Mouse (Mus musculus): ENCODE measurements around the gene Lhfpl2. TPM values are rescaled to one million over a fixed set of nuclear protein-coding genes. Genes with fewer than 3 reads are reported as not detected.

Lhfpl2 gene
- polyA plus RNA-seq, 1 experiment = 20.9 TPM

GRCm38 (mm10) chr13:94065276-94066050 is 7.9 kb downstream of the Lhfpl2 start:
- WGBS = 70% methylated on average over 11 of the region's 11 CpGs
- DNase-seq (ENCODE audit: low read depth, low spot score) = no peak

DNA sequence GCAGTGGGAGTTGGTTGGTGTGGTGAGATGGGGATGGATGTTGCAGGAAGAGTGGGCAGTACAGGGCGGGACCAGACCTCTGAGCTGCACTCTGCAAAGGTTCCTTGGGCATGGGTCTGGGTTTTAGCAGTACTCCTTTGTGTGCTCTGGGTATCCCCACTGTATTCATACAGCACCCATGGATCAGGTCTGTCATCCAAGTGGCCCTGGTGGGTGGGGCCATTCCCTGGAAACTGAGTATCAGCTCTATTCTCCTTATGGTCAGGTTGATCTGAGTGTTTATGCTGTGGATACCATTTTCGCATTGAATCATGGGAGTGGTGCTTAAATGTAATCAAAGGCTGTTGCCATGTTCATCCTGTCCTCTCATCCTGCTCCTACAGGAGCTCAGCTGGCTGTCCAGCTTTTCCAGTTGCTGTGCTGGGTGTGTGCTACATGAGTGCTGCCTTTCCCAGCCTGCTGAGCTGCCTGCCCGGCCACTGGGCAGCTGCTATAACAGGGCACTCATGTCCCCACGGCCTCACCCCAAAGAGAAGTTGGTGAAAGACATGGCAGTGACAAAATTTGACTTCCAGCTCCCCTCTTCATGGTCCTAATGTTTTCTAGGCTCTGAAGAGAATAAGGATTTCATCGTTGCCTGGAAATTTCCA is 9.2 kb downstream of the Lhfpl2 start:
- WGBS = 90% methylated on average over 5 of the region's 5 CpGs
- DNase-seq (ENCODE audit: low read depth, low spot score) = no peak

DNA sequence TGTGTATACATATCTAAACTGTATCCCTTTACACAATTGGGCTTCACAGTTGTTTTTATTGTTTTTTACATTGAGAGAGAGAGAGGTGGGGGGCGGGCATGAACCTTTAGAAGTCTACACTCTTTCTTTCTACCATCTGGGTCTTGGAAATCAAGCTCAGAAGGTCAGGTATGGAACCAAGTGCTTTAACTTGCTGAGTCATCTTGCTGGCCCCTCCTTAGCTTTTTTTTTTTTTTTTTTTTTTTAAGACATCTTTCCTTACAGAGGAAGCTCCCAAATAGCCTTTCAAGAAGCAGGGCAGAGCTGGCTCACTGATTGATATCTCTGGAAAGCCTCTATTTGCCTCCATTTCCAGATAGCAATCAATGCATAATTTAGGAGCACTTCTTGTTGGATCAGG is 10.7 kb downstream of the Lhfpl2 start:
- 95% methylated on average over 1 of the region's 1 CpGs for WGBS
- DNase-seq (ENCODE audit: low read depth, low spot score) = no peak

DNA sequence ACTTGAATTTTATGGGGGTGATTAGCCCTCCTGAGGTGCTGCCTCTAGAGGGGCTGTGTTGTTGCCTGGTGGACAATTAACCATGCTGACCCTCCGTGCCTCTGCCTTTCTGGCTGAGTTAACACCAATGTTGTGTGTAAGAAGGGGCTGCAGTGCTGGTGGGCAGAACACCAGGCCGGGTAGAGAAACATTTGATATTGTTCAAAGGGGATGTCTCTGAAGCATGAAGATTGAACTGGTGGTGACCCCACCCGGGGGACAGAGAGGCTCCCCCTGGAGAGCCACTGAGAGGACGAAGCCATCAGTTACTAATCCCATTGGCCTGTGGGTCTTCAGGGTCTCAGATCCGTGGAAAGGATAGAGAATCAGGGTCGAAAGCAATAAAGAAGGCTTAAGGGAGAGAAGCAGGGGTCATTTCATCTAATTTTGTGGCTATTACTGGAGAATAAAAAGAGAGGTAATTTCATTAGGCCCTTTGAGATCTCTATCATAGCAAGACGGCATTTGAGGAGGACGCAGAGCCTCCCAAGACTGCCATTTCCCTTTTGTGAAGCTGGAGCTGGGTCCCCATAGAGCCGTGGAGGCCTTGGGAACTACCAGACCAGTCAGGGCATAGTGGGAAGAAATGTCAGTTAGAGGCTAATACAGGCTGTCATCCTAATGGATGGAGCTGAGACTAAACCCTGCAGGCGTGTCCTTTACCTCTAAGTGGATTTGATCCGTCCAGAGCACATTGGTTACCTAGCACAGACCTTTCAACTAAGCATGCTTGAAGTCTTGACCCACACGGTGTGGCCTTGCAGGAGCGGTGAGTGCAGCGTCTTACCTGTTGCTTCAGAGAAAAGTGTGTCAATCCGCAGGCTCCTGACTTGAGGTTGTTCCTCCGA is 12.1 kb downstream of the Lhfpl2 start:
- 89% methylated on average over 16 of the region's 16 CpGs for WGBS
- DNase-seq (ENCODE audit: low read depth, low spot score) = no peak

GRCm38 (mm10) chr13:94070308-94070619 is 12.7 kb downstream of the Lhfpl2 start:
- no peak for DNase-seq (ENCODE audit: low read depth, low spot score)
- WGBS = 96% methylated on average over 3 of the region's 3 CpGs

DNA sequence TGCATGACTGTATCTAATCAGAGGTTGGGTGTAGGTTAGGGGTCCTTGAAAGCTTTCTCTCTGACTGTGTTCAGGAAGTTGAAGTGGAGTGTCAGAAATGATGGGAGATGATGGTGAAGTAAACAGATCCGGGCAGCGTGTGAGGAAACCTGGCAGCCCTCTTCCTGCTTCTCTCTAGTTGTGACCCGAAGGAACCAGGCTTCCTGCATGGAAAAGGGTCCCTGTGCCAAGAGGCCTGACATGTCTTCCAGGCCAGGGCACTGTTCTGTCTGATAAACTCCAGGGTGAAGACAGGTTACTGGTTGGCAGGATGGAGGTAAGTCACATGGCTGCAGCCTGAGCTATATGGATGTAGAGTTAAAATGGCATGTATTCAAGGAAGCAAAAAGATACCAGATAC is 13.3 kb downstream of the Lhfpl2 start:
- no peak for DNase-seq (ENCODE audit: low read depth, low spot score)
- WGBS = 73% methylated on average over 3 of the region's 3 CpGs

GRCm38 (mm10) chr13:94073046-94073715 is 15.6 kb downstream of the Lhfpl2 start:
- DNase-seq (ENCODE audit: low read depth, low spot score) = peak; percentile 48
- 24% methylated on average over 9 of the region's 9 CpGs for WGBS

GRCm38 (mm10) chr13:94073716-94074115 is 16.1 kb downstream of the Lhfpl2 start:
- WGBS = 41% methylated on average over 5 of the region's 5 CpGs

GRCm38 (mm10) chr13:94075181-94075580 is 17.6 kb downstream of the Lhfpl2 start:
- DNase-seq (ENCODE audit: low read depth, low spot score) = no peak
- 80% methylated on average over 1 of the region's 1 CpGs for WGBS

More at GRCm38 (mm10) chr13:94073716-94074115, 16.1 kb downstream of the Lhfpl2 start:
- DNase-seq (ENCODE audit: low read depth, low spot score) = no peak

DNA sequence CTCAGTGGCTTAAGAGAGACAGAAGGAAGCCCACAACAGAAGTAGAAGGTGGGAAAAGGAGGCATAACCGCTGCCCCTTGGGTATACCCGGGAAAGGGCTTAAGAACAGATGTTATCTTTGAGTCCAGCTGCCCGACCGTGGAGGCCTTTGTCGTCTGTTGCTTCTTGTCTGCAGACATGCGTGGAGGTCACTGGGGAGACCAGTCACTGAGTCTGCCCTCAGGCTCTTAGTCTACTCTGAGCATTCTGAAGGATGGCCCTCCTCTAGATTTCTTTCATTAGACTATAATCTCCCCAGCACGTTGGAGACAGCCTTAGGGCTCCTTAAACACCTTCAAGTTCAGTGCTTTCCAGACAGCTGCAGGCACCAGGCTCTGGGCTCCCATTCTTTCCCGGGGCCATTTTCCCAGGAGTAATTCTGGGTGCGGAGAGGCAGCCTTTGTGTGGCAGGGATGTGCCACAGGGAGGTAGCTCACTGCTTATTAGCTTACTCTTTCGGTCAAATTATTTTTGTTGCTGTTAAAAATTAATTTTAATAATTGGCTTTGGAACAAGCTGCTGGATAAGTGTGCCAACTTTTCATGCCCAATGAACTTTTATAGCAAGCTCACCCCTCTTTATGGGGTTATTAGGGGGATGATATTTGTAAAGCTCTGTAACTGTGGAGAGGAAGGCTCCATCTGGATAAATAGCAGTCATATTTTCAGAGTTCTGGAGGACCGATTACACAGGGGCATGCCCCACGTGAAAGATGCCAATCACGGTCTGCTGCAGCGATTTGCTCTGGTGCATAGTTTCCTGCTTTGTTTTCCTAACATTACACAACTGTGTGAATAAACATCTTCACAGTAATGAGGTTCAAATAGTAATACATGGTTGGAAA is 19.8 kb downstream of the Lhfpl2 start:
- no peak for DNase-seq (ENCODE audit: low read depth, low spot score)

GRCm38 (mm10) chr13:94083196-94083595 is 25.6 kb downstream of the Lhfpl2 start:
- WGBS = 74% methylated on average over 8 of the region's 8 CpGs

More for the DNA sequence above, 19.8 kb downstream of the Lhfpl2 start:
- WGBS = 67% methylated on average over 14 of the region's 14 CpGs

DNA sequence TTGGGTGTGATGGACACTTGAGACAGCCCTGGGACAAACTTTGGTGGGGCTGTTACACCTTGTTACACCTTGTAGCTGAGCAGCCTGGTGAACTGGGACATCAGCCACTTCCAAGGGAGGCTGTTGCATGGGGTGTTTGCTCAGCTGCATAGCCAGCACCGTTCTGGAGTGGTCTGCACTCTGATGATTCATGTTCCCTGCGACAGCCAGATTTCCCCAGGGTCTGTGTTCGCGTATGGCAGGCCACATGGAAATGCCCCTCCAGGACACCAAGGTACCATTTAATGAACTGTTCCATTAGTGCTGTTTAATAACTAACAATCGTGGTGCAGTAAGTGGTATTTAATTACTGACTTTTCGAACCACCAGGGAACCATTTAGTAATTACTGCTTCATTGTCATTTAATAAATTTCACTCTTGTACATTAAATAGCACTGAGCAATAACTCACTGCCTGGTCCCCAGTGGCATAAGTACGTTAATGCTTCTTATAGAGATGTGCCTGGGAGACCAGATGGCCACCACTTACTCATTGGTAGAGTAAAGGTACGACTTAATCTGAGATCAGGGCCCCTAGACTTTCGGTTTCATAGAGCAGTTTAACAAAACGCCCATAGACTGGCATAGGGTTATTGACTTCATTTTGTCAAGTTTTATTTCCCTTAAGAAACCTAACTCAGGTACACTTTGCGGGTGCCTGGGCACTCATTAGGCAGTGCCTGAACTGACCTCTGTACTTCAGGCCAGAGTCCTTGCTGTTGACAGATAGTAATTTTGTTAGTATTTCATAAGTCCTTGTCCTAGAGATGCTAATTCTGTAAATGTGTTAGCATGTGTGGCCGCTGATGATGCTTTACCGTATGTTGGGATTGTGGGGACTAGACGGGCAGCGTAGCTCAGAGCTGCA is 26.9 kb downstream of the Lhfpl2 start:
- no peak for DNase-seq (ENCODE audit: low read depth, low spot score)
- WGBS = 77% methylated on average over 15 of the region's 15 CpGs

More at GRCm38 (mm10) chr13:94083196-94083595, 25.6 kb downstream of the Lhfpl2 start:
- DNase-seq (ENCODE audit: low read depth, low spot score) = no peak

DNA sequence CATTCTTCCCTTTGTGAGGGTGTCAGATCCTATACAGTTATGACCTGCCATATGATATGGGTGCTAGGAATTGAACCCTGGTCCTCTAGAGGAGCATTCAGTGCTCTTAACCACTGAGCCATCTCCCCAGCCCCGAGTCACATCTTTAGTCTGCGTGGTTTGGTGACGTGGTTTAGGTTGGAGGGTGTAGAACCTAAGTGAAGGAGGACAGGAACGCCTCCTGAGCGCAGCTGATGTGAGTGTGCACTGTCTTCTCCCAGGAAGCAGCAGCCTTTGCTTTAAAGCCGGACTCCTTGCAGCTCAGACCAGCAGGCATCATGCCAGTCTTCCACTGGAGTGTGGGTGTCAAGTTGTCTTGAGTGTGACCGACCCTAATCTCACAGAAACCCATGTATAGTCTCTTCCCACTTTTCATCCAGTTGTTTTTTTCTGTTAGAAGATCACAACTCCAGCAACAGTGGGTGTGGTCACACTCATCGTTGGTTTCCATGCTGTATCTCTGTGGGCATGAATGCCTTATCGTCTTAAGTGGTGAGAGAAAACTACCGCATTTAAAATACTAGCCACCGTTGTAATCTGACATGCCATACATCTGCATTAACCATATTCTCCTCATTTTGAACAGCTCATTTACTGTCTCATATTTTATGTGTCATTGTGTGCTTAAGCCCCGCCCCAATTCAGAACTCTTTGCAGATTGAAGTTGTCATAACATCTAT is 28.7 kb downstream of the Lhfpl2 start:
- DNase-seq (ENCODE audit: low read depth, low spot score) = no peak
- 70% methylated on average over 12 of the region's 12 CpGs for WGBS

GRCm38 (mm10) chr13:94087061-94087460 is 29.5 kb downstream of the Lhfpl2 start:
- WGBS = 29% methylated on average over 9 of the region's 9 CpGs
- peak; percentile 33 for DNase-seq (ENCODE audit: low read depth, low spot score)

- no peak for DNase-seq (ENCODE audit: low read depth, low spot score)
- WGBS = 91% methylated on average over 9 of the region's 9 CpGs
Observed at GRCm38 (mm10) chr13:94088788-94089187, 31.2 kb downstream of the Lhfpl2 start.

- no peak for DNase-seq (ENCODE audit: low read depth, low spot score)
- 91% methylated on average over 9 of the region's 9 CpGs for WGBS
Observed at GRCm38 (mm10) chr13:94089286-94089685, 31.7 kb downstream of the Lhfpl2 start.

GRCm38 (mm10) chr13:94091366-94091765 is 33.8 kb downstream of the Lhfpl2 start:
- no peak for DNase-seq (ENCODE audit: low read depth, low spot score)
- WGBS = 72% methylated on average over 2 of the region's 2 CpGs
